Mouse (Mus musculus): Measurements from ENCODE around the gene 2410137M14Rik. TPM values are rescaled to one million over a fixed set of nuclear protein-coding genes. Genes with fewer than 3 reads are reported as not detected.
A peak's percentile ranks its signal among the peaks of the same experiment; 100 is the strongest.

The 2410137M14Rik gene
- total and polyA plus RNA-seq, 2 experiments from 2014 or later, result 0.18 TPM; not detected in 1

DNA sequence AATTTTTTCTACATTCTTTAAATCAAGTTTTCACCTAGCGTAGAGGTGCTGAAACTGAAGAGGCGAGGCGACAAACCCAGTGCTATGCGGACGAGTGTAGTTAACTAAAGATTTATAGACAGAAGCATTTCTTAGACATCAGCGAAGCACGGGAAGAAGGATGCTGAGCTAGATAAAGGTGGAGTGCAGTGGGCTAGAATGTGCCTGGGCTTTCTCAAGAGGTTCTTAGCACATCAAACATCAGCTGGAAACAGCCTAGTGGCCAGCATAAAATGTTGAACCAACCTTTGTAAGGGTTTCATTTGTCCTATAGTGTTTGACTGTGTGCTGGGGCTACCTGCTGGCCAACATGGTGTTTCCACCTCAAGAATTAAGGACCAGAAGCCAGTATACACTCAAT lies 19.8 kb upstream of the 2410137M14Rik start, which contains the start of gene Zfp57:
Gene Zfp57 (plus strand): TSS at position 301 of the 400 bp plus-strand sequence.
- H3K4me1 ChIP-seq (ENCODE audit: control insufficient read depth, insufficient read depth), result 0 out of 2 replicates have a peak, but pooled peaks cover 4% of the 10 kb centered on the region
- no peak within 1 kb of the TSS for H3K9ac ChIP-seq (replicated peaks; ENCODE audit: low read depth, low read length)
- H3K27me3 ChIP-seq (ENCODE audit: control insufficient read depth, insufficient read depth, low read length), result no peaks in the 10 kb centered on the region
- no peak within 1 kb of the TSS for H3K27ac ChIP-seq (ENCODE audit: low read depth)
- TF ChIP-seq CTCF (IDR thresholded peaks at IDR 0.05; ENCODE audit: low read depth) (no peak), EP300 (IDR thresholded peaks at IDR 0.05; ENCODE audit: low read depth) (no peak)
- peak within 1 kb of the TSS; percentile 85 for H3K4me2 ChIP-seq (ENCODE audit: low read depth, low read length)
- no peaks in the 10 kb centered on the region for H3K9me3 ChIP-seq (replicated peaks; ENCODE audit: control insufficient read depth, low read length)
- ATAC-seq (ENCODE audit: insufficient read depth, low read depth), result no peak
- no peak within 1 kb of the TSS for H3K4me3 ChIP-seq (ENCODE audit: low read depth, low read length)
- no peaks in the 10 kb centered on the region for H3K36me3 ChIP-seq (replicated peaks; ENCODE audit: control insufficient read depth, insufficient read depth, low read length)
- DNase-seq (ENCODE audit: low spot score), result no peak
- 92% methylated on average over 7 of the region's 7 CpGs for WGBS

DNA sequence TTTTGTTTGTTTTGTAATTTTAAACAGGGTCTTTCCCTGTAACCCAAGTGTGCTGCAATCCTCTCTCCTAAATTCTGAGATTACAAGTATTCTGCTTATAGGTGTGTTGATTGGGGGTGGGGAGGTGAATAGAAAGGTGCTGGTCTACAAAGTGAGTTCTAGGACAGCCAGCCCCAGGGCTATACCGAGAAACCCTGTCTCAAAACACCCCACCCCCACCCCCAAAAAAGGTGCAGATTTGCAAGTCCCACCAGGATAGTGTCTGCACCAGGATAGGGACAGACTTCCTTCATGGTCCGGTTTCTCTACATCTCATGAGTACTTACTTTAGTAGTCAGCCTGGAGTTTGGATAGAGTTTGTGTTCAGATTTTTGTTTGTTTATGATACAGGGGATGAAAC lies 17.4 kb upstream of the 2410137M14Rik start:
- no peak for DNase-seq (ENCODE audit: low spot score)
- Histone ChIP-seq H3K4me3 (ENCODE audit: low read depth, low read length) (no peak overlapping the region), H3K36me3 (replicated peaks; ENCODE audit: control insufficient read depth, insufficient read depth, low read length) (no peaks in the 10 kb centered on the region), H3K4me2 (ENCODE audit: low read depth, low read length) (no peak overlapping the region), H3K9me3 (replicated peaks; ENCODE audit: control insufficient read depth, low read length) (no peaks in the 10 kb centered on the region), H3K9ac (replicated peaks; ENCODE audit: low read depth, low read length) (no peak overlapping the region), H3K27me3 (ENCODE audit: control insufficient read depth, insufficient read depth, low read length) (no peaks in the 10 kb centered on the region), H3K27ac (ENCODE audit: low read depth) (no peak overlapping the region), H3K4me1 (ENCODE audit: control insufficient read depth, insufficient read depth) (0 out of 2 replicates have a peak, but pooled peaks cover 4% of the 10 kb centered on the region)
- no peak for TF ChIP-seq CTCF (IDR thresholded peaks at IDR 0.05; ENCODE audit: low read depth)
- no peak for TF ChIP-seq EP300 (IDR thresholded peaks at IDR 0.05; ENCODE audit: low read depth)
- ATAC-seq (ENCODE audit: insufficient read depth, low read depth), result no peak
- WGBS, result 58% methylated on average over 2 of the region's 2 CpGs

DNA sequence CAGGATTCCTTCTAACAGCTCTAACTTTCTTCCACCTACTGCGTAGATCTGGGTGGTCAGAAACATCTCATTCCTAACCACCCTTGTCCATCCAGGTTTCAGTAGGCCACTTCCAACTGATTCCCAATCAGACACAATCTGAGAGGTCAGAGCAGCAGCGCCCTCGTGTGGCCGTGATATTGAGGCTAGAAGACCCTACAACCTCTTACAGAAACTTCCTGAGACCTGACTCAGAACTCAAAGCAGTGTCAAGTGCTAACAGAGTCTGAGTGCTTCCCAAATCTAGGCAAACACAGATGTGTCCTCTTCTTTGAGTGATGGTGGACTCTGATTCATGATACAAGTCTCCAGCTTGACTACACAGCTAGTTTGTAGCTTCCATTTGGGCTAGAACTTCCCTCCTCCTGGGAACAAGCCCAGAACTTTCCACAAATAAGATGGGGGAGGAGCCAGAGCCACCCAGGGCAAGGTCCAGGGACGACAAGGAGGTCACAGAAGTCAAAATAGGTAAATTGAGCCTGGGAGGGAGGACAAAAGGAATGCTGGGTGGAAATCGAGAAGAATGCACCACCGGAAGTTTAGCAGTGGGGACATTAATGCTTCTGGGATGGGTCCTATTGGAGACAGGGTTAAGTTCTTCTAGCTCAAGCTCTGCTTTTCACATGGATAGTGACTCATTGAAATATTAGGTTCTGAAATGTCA lies 16.1 kb upstream of the 2410137M14Rik start:
- peak; percentile 18 for DNase-seq (ENCODE audit: low spot score)
- H3K27me3 ChIP-seq (ENCODE audit: control insufficient read depth, insufficient read depth, low read length), result no peaks in the 10 kb centered on the region
- no peak for TF ChIP-seq EP300 (IDR thresholded peaks at IDR 0.05; ENCODE audit: low read depth)
- TF ChIP-seq CTCF (IDR thresholded peaks at IDR 0.05; ENCODE audit: low read depth), result peak; percentile 81
- WGBS, result 22% methylated on average over 7 of the region's 7 CpGs
- no peak overlapping the region for H3K4me2 ChIP-seq (ENCODE audit: low read depth, low read length)
- no peaks in the 10 kb centered on the region for H3K36me3 ChIP-seq (replicated peaks; ENCODE audit: control insufficient read depth, insufficient read depth, low read length)
- no peak overlapping the region for H3K4me3 ChIP-seq (ENCODE audit: low read depth, low read length)
- H3K9me3 ChIP-seq (replicated peaks; ENCODE audit: control insufficient read depth, low read length), result no peaks in the 10 kb centered on the region
- ATAC-seq (ENCODE audit: insufficient read depth, low read depth), result no peak
- H3K4me1 ChIP-seq (ENCODE audit: control insufficient read depth, insufficient read depth), result no peaks in the 10 kb centered on the region
- no peak overlapping the region for H3K9ac ChIP-seq (replicated peaks; ENCODE audit: low read depth, low read length)
- H3K27ac ChIP-seq (ENCODE audit: low read depth), result no peak overlapping the region

DNA sequence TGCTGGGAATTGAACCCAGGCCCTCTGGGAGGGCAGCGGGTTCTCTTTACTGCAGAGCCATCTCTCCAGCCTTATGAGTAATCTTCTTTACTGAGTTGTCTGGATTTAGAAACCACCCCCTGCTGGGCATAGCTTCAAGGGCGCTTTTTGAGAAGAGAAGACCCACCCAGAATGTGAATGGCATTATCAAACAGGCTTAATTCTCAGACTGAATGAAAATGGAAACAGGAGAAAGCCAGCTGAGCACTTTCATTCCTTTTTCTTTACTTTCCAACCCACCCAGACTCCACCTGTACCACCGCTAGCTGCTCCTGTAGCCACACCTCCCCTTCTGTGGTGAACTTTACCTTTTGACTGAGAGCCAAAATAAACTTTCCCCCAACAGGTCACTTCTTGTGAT lies 14.4 kb upstream of the 2410137M14Rik start:
- H3K4me1 ChIP-seq (ENCODE audit: control insufficient read depth, insufficient read depth), result no peaks in the 10 kb centered on the region
- no peak overlapping the region for H3K27ac ChIP-seq (ENCODE audit: low read depth)
- H3K4me2 ChIP-seq (ENCODE audit: low read depth, low read length), result no peak overlapping the region
- DNase-seq (ENCODE audit: low spot score), result no peak
- no peak for TF ChIP-seq EP300 (IDR thresholded peaks at IDR 0.05; ENCODE audit: low read depth)
- no peak overlapping the region for H3K4me3 ChIP-seq (ENCODE audit: low read depth, low read length)
- H3K36me3 ChIP-seq (replicated peaks; ENCODE audit: control insufficient read depth, insufficient read depth, low read length), result no peaks in the 10 kb centered on the region
- H3K9me3 ChIP-seq (replicated peaks; ENCODE audit: control insufficient read depth, low read length), result no peaks in the 10 kb centered on the region
- H3K9ac ChIP-seq (replicated peaks; ENCODE audit: low read depth, low read length), result no peak overlapping the region
- 63% methylated on average over 3 of the region's 3 CpGs for WGBS
- H3K27me3 ChIP-seq (ENCODE audit: control insufficient read depth, insufficient read depth, low read length), result no peaks in the 10 kb centered on the region
- ATAC-seq (ENCODE audit: insufficient read depth, low read depth), result no peak

DNA sequence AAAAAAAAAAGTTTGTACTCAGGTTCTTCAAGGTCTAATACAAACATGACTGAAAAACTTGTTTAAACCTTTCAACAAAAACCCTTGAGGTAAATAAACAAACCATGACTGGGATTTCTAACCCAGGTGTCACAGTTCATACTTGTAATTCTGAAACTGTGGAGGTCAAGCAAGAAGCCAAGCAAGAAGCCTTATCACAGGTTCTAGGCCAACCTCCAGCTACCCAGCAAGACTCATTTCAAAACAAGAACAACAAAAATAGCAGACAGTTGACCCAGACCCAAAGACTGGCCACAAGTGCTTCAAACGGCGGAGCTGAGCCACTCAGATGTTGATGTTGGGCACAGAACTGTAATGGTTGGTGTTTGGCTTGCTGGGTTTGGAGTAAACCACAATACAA lies 13.5 kb upstream of the 2410137M14Rik start:
- Histone ChIP-seq H3K27me3 (ENCODE audit: control insufficient read depth, insufficient read depth, low read length) (peaks cover under 1% of the 10 kb centered on the region; the same call in 1 of the 2 replicates), H3K9me3 (replicated peaks; ENCODE audit: control insufficient read depth, low read length) (no peaks in the 10 kb centered on the region), H3K27ac (ENCODE audit: low read depth) (no peak overlapping the region), H3K4me3 (ENCODE audit: low read depth, low read length) (no peak overlapping the region), H3K9ac (replicated peaks; ENCODE audit: low read depth, low read length) (no peak overlapping the region), H3K36me3 (replicated peaks; ENCODE audit: control insufficient read depth, insufficient read depth, low read length) (no peaks in the 10 kb centered on the region), H3K4me2 (ENCODE audit: low read depth, low read length) (no peak overlapping the region), H3K4me1 (ENCODE audit: control insufficient read depth, insufficient read depth) (no peaks in the 10 kb centered on the region)
- TF ChIP-seq CTCF (IDR thresholded peaks at IDR 0.05; ENCODE audit: low read depth), result no peak
- no peak for TF ChIP-seq EP300 (IDR thresholded peaks at IDR 0.05; ENCODE audit: low read depth)
- WGBS, result 75% methylated on average over 2 of the region's 2 CpGs
- no peak for ATAC-seq (ENCODE audit: insufficient read depth, low read depth)
- DNase-seq (ENCODE audit: low spot score), result no peak

Measured in heart, postnatal 0 days (tissue).